Mouse (Mus musculus) heart, adult 2 months (tissue): ENCODE results near the gene Kat2b.

Experiments
- CTCF ChIP-seq: fragments of 200-600 bp; IDR thresholded peaks from 2 replicates; pipeline ENCODE4 v1.8.1; 2022; ENCODE audit warnings: antibody characterized with exemption, mild to moderate bottlenecking, moderate library complexity
- EP300 ChIP-seq: fragments of 200-500 bp; IDR thresholded peaks from 2 replicates; pipeline ENCODE4 v1.6.1; 2011; ENCODE audit warnings: low read depth, low read length, control low read depth; ENCODE audit not compliant: insufficient read depth
- POLR2A ChIP-seq: fragments of 200-500 bp; IDR thresholded peaks from 2 replicates; pipeline ENCODE4 v1.6.1; 2011; ENCODE audit warnings: mild to moderate bottlenecking, low read depth, low read length, control low read depth; ENCODE audit not compliant: insufficient read depth

GRCm38 (mm10) chr17:53678716-53679115 is 112.1 kb downstream of the Kat2b start:
- no peak for TF ChIP-seq POLR2A
- TF ChIP-seq CTCF, result peak; percentile 62
- no peak for TF ChIP-seq EP300
